21 mouse cellular contexts compared by ENCODE assay signal in genomic region chr19:14956392-14956791, GRCm38 (mm10).
DNase-seq lines count a peak whose midpoint lies in the region; ATAC-seq lines count a peak whose summit lies in the region.
"Had no signal": no experiment of that assay in that cellular context is flagged by ENCODE, and none has a peak within 500 bp of the region (broad histone marks: within the 10 kb centered on the region; RNA-seq: fewer than 3 reads in every experiment).

No protein-coding gene starts in this region.

- H3K27me3 ChIP-seq in hindbrain, embryonic 10.5 days (ENCODE audit: insufficient read depth, poor library complexity, severe bottlenecking): 0 out of 2 replicates have a peak, but pooled peaks cover 4% of the 10 kb centered on the region
- no peaks in the 10 kb centered on the region for H3K27me3 ChIP-seq in hindbrain, embryonic 14.5 days (ENCODE audit: control insufficient read depth, insufficient read depth, low read length)
- H3K27me3 ChIP-seq in midbrain, embryonic 13.5 days: peaks cover 18% of the 10 kb centered on the region
- no peaks in the 10 kb centered on the region; the same call in 1 of the 2 replicates for H3K27me3 ChIP-seq in midbrain, embryonic 16.5 days (ENCODE audit: control insufficient read depth, insufficient read depth, low read depth, low read length)
- H3K27me3 ChIP-seq: embryonic facial prominence, embryonic 15.5 days; heart, embryonic 13.5 days had no signal

- peak; percentile 3 for DNase-seq in adrenal gland, postnatal 10 days
- DNase-seq in adrenal gland, postnatal 14 days: no peak
- DNase-seq in hindbrain, embryonic 10.5 days (ENCODE audit: low spot score): peak; percentile 3
- DNase-seq in hindbrain, embryonic 14.5 days (ENCODE audit: low spot score): no peak
- peak; percentile 62 for DNase-seq in retina, postnatal 1 day
- DNase-seq: cerebellum, adult 11 months; gastrocnemius, postnatal 25 days; heart, adult 2 months; heart, postnatal 14 days; kidney, adult 9 months; layer of hippocampus, adult 9-11 months; lung, postnatal 4 days; thymus, postnatal 14 days had no signal

- no peak overlapping the region for H3K4me3 ChIP-seq in hindbrain, embryonic 10.5 days
- no peak overlapping the region for H3K4me3 ChIP-seq in hindbrain, embryonic 14.5 days (replicated peaks; ENCODE audit: low read length)
- H3K4me3 ChIP-seq in midbrain, embryonic 13.5 days (replicated peaks): no peak overlapping the region
- no peak overlapping the region for H3K4me3 ChIP-seq in midbrain, embryonic 16.5 days (ENCODE audit: low read depth, low read length)
- H3K4me3 ChIP-seq: embryonic facial prominence, embryonic 15.5 days; heart, adult 2 months; heart, embryonic 13.5 days; hindbrain, embryonic 13.5 days had no signal

- H3K4me2 ChIP-seq in hindbrain, embryonic 14.5 days (replicated peaks): no peak overlapping the region
- H3K4me2 ChIP-seq in midbrain, embryonic 13.5 days (replicated peaks): no peak overlapping the region
- no peak overlapping the region for H3K4me2 ChIP-seq in midbrain, embryonic 16.5 days (ENCODE audit: low read length)
- H3K4me2 ChIP-seq: embryonic facial prominence, embryonic 15.5 days; heart, embryonic 13.5 days; hindbrain, embryonic 13.5 days had no signal

- H3K9ac ChIP-seq in hindbrain, embryonic 14.5 days: no peak overlapping the region
- H3K9ac ChIP-seq in midbrain, embryonic 13.5 days (replicated peaks): no peak overlapping the region
- no peak overlapping the region for H3K9ac ChIP-seq in midbrain, embryonic 16.5 days (ENCODE audit: low read depth, low read length)
- H3K9ac ChIP-seq: embryonic facial prominence, embryonic 15.5 days; heart, embryonic 13.5 days; hindbrain, embryonic 13.5 days; liver, embryonic 14.5 days had no signal

- no peaks in the 10 kb centered on the region for H3K9me3 ChIP-seq in hindbrain, embryonic 10.5 days
- no peaks in the 10 kb centered on the region for H3K9me3 ChIP-seq in hindbrain, embryonic 14.5 days (ENCODE audit: control insufficient read depth, low read length)
- H3K9me3 ChIP-seq in midbrain, embryonic 13.5 days: no peaks in the 10 kb centered on the region
- no peaks in the 10 kb centered on the region for H3K9me3 ChIP-seq in midbrain, embryonic 16.5 days (replicated peaks; ENCODE audit: control insufficient read depth, low read length, poor library complexity, severe bottlenecking)
- H3K9me3 ChIP-seq: embryonic facial prominence, embryonic 15.5 days; heart, embryonic 13.5 days; hindbrain, embryonic 13.5 days had no signal

- ATAC-seq in hindbrain, embryonic 14.5 days (ENCODE audit: low FRiP score): no peak
- peak; percentile 55; the same call in 1 of the 2 replicates for ATAC-seq in midbrain, embryonic 13.5 days
- no peak for ATAC-seq in midbrain, embryonic 16.5 days
- ATAC-seq: CD4-positive, CD25-positive, alpha-beta regulatory T cell, adult 4 months; Patski had no signal

- H3K36me3 ChIP-seq in hindbrain, embryonic 10.5 days: no peaks in the 10 kb centered on the region
- H3K36me3 ChIP-seq in hindbrain, embryonic 14.5 days (replicated peaks; ENCODE audit: control insufficient read depth, insufficient read depth): no peaks in the 10 kb centered on the region
- H3K36me3 ChIP-seq in midbrain, embryonic 13.5 days: no peaks in the 10 kb centered on the region
- H3K36me3 ChIP-seq in midbrain, embryonic 16.5 days (ENCODE audit: control insufficient read depth, insufficient read depth, low read length): no peaks in the 10 kb centered on the region
- H3K36me3 ChIP-seq: embryonic facial prominence, embryonic 15.5 days; heart, embryonic 13.5 days; hindbrain, embryonic 13.5 days had no signal

- 15% methylated on average over 3 of the region's 3 CpGs for WGBS in hindbrain, embryonic 10.5 days
- WGBS in hindbrain, embryonic 14.5 days: 6% methylated on average over 3 of the region's 3 CpGs
- 4% methylated on average over 3 of the region's 3 CpGs for WGBS in midbrain, embryonic 13.5 days
- WGBS in midbrain, embryonic 16.5 days: 10% methylated on average over 3 of the region's 3 CpGs

- peaks cover 17% of the 10 kb centered on the region for H3K4me1 ChIP-seq in hindbrain, embryonic 10.5 days (replicated peaks)
- H3K4me1 ChIP-seq in hindbrain, embryonic 14.5 days (replicated peaks; ENCODE audit: control insufficient read depth, insufficient read depth, low read length): no peaks in the 10 kb centered on the region
- H3K4me1 ChIP-seq in midbrain, embryonic 13.5 days (replicated peaks): peaks cover 17% of the 10 kb centered on the region
- H3K4me1 ChIP-seq in midbrain, embryonic 16.5 days (ENCODE audit: control insufficient read depth, insufficient read depth, low read length): peaks cover 12% of the 10 kb centered on the region
- H3K4me1 ChIP-seq: embryonic facial prominence, embryonic 15.5 days had no signal

- H3K27ac ChIP-seq in hindbrain, embryonic 10.5 days: no peak overlapping the region
- no peak overlapping the region for H3K27ac ChIP-seq in hindbrain, embryonic 14.5 days
- H3K27ac ChIP-seq in midbrain, embryonic 13.5 days: no peak overlapping the region
- no peak overlapping the region for H3K27ac ChIP-seq in midbrain, embryonic 16.5 days (ENCODE audit: low read length)
- H3K27ac ChIP-seq: embryonic facial prominence, embryonic 15.5 days; heart, adult 2 months; heart, embryonic 13.5 days; hindbrain, embryonic 13.5 days; liver, embryonic 14.5 days had no signal

Comparison
In these comparisons a context has a peak if more than half of its experiments do, and no peak if none do; other contexts are left out.
1. DNase-seq: peak in adrenal gland, postnatal 10 days (single experiment), hindbrain, embryonic 10.5 days (single experiment) and retina, postnatal 1 day (single experiment); none in adrenal gland, postnatal 14 days (single experiment) and hindbrain, embryonic 14.5 days (single experiment).